Mouse (Mus musculus) left cerebral cortex, adult 2 months (tissue): ENCODE measurements around the gene Gpr155. TPM values are rescaled to one million over a fixed set of nuclear protein-coding genes. Genes with fewer than 3 reads are reported as not detected.

ENCODE experiments used
- DNase-seq, 2 experiments: peaks; one replicate each; pipeline ENCODE4 v3.0.0; 2021 to 2022; ENCODE audit warnings: low spot score in 2 of 2, mixed read lengths in 1 of 2; ENCODE audit errors: extremely low spot score in 1 of 2
- H3K27ac ChIP-seq: fragments of 200-600 bp; 2 replicates; pipeline ENCODE4 v1.8.1; 2022
- H3K4me3 ChIP-seq: fragments of 200-600 bp; 2 replicates; pipeline ENCODE4 v1.8.1; 2022
- CTCF ChIP-seq: fragments of 200-600 bp; IDR thresholded peaks from 2 replicates; pipeline ENCODE4 v1.8.1; 2022; ENCODE audit warnings: antibody characterized with exemption, mild to moderate bottlenecking, moderate library complexity
- intact Hi-C: fragments of 180-260 bp; cut with DNase I; formaldehyde crosslinking; loops from one replicate; pipeline ENCODE4 v1.15.1; 2025
- long read RNA-seq, 2 experiments: library from polyadenylated mRNA; stranded (forward); transcript quantifications; one replicate each; pipeline ENCODE4 v2.0.0; 2021; ENCODE audit warnings: borderline mapping rate in 2 of 2
- total RNA-seq, 2 experiments: library from RNA; stranded (reverse); gene quantifications; 2 replicates each; pipeline ENCODE4 v1.2.3; 2021

The Gpr155 gene
- total RNA-seq, result 10 to 100 TPM; 32.1 to 32.9 TPM
- long read RNA-seq, experiment 1, full-length matches to known transcripts, result 40 of 61 reads
- long read RNA-seq, experiment 1, partial matches to known transcripts, result 3 of 61 reads
- long read RNA-seq, experiment 1, other reads (novel, unspliced or antisense), result 18 of 61 reads
- long read RNA-seq, experiment 2, full-length matches to known transcripts, result 33 of 52 reads
- long read RNA-seq, experiment 2, partial matches to known transcripts, result 14 of 52 reads
- long read RNA-seq, experiment 2, other reads (novel, unspliced or antisense), result 5 of 52 reads

- Histone ChIP-seq H3K27ac (peak within 1 kb of the TSS; percentile 92), H3K4me3 (peak within 1 kb of the TSS; percentile 68)
- peak; percentile 97 to 99 for DNase-seq
- intact Hi-C loops, result loop anchor here (2.0 kb wide), 1 partner anchor 74 kb away; the partner anchor contains the start of genes Cir1 and Scrn3
- TF ChIP-seq CTCF, result no peak; the same call in 1 of the 2 replicates
Observed at GRCm38 (mm10) chr2:73386356-73387046, at the start of gene Gpr155. Gene Gpr155 (minus strand): TSS chr2:73386572.

- no peak overlapping the region for H3K4me3 ChIP-seq
- DNase-seq, result no peak
Observed at GRCm38 (mm10) chr2:73435847-73436246, 49.5 kb upstream of the Gpr155 start.

GRCm38 (mm10) chr2:73431959-73432396, 45.6 kb upstream of the Gpr155 start:
- TF ChIP-seq CTCF, result no peak
- no peak overlapping the region for H3K27ac ChIP-seq
- intact Hi-C loops, result no loop called here
- no peak for DNase-seq
- no peak overlapping the region for H3K4me3 ChIP-seq

More at GRCm38 (mm10) chr2:73435847-73436246, 49.5 kb upstream of the Gpr155 start:
- H3K27ac ChIP-seq, result no peak overlapping the region
- TF ChIP-seq CTCF, result no peak
- intact Hi-C loops, result no loop called here

- Histone ChIP-seq H3K4me3 (no peak overlapping the region), H3K27ac (peak overlapping the region; percentile 9; the same call in 1 of the 2 replicates)
- intact Hi-C loops, result no loop called here
- no peak for TF ChIP-seq CTCF
- peak; percentile 44 to 56 for DNase-seq
Observed at GRCm38 (mm10) chr2:73428803-73429468, 42.6 kb upstream of the Gpr155 start.

GRCm38 (mm10) chr2:73427293-73427692, 40.9 kb upstream of the Gpr155 start:
- intact Hi-C loops, result no loop called here
- DNase-seq, result no peak
- no peak overlapping the region for H3K4me3 ChIP-seq
- H3K27ac ChIP-seq, result no peak overlapping the region
- peak; percentile 64 for TF ChIP-seq CTCF

GRCm38 (mm10) chr2:73425822-73426221, 39.5 kb upstream of the Gpr155 start:
- intact Hi-C loops, result no loop called here
- no peak overlapping the region for H3K27ac ChIP-seq
- no peak overlapping the region for H3K4me3 ChIP-seq
- no peak for TF ChIP-seq CTCF
- DNase-seq, result no peak

GRCm38 (mm10) chr2:73419730-73420129, 33.4 kb upstream of the Gpr155 start:
- H3K4me3 ChIP-seq, result no peak overlapping the region
- no peak for TF ChIP-seq CTCF
- no peak for DNase-seq
- intact Hi-C loops, result no loop called here
- H3K27ac ChIP-seq, result no peak overlapping the region

GRCm38 (mm10) chr2:73419285-73419684, 32.9 kb upstream of the Gpr155 start:
- Histone ChIP-seq H3K27ac (no peak overlapping the region), H3K4me3 (no peak overlapping the region)
- no peak for DNase-seq
- TF ChIP-seq CTCF, result peak; percentile 44
- intact Hi-C loops, result no loop called here

GRCm38 (mm10) chr2:73415892-73416291, 29.5 kb upstream of the Gpr155 start:
- TF ChIP-seq CTCF, result no peak
- Histone ChIP-seq H3K4me3 (no peak overlapping the region), H3K27ac (no peak overlapping the region)
- DNase-seq, result no peak
- intact Hi-C loops, result no loop called here

GRCm38 (mm10) chr2:73410076-73410475, 23.7 kb upstream of the Gpr155 start:
- intact Hi-C loops, result no loop called here
- DNase-seq, result no peak
- TF ChIP-seq CTCF, result no peak
- no peak overlapping the region for H3K4me3 ChIP-seq
- H3K27ac ChIP-seq, result no peak overlapping the region

GRCm38 (mm10) chr2:73407662-73408061, 21.3 kb upstream of the Gpr155 start:
- no peak overlapping the region for H3K27ac ChIP-seq
- no peak for TF ChIP-seq CTCF
- no peak for DNase-seq
- no peak overlapping the region for H3K4me3 ChIP-seq
- intact Hi-C loops, result no loop called here

- DNase-seq, result no peak
- no peak overlapping the region for H3K4me3 ChIP-seq
- intact Hi-C loops, result no loop called here
- TF ChIP-seq CTCF, result no peak
- no peak overlapping the region for H3K27ac ChIP-seq
Observed at GRCm38 (mm10) chr2:73406336-73406915, 20.1 kb upstream of the Gpr155 start.
